In genomic region chr2:78059801-78060416, GRCm38 (mm10) we compare ENCODE assay signal across 10 mouse cellular contexts.
A peak's percentile ranks its signal among the peaks of the same experiment; 100 is the strongest.
DNase-seq lines count a peak whose midpoint lies in the region; ATAC-seq and TF ChIP-seq lines count a peak whose summit lies in the region.
"Had no signal": no experiment of that assay in that cellular context is flagged by ENCODE, and none has a peak within 500 bp of the region (broad histone marks: within the 10 kb centered on the region; RNA-seq: fewer than 3 reads in every experiment).

No protein-coding gene starts in this region.

- ATAC-seq in kidney, postnatal 0 days (replicated peaks; ENCODE audit: low FRiP score, low read depth), result no peak
- ATAC-seq in kidney, embryonic 16.5 days (ENCODE audit: low FRiP score, low TSS enrichment), result no peak
- peak; percentile 73 for ATAC-seq in granulocyte monocyte progenitor cell, adult 5-6 weeks (replicated peaks; ENCODE audit: poor library complexity, severe bottlenecking)
- peak; percentile 41 for ATAC-seq in lung, postnatal 0 days
- peak; percentile 82 for ATAC-seq in stomach, postnatal 0 days (ENCODE audit: low FRiP score, low TSS enrichment)

- no peak for TF ChIP-seq CTCF in kidney, postnatal 0 days (IDR thresholded peaks at IDR 0.05; ENCODE audit: low read depth)
- no peak for TF ChIP-seq CTCF in lung, postnatal 0 days (IDR thresholded peaks at IDR 0.05)
- no peak for TF ChIP-seq CTCF in stomach, postnatal 0 days (IDR thresholded peaks at IDR 0.05; ENCODE audit: low read depth)

- DNase-seq in kidney, postnatal 0 days (ENCODE audit: low spot score), result peak; percentile 44
- peak; percentile 71 for DNase-seq in lung, postnatal 0 days (ENCODE audit: low spot score)
- peak; percentile 20 for DNase-seq in stomach, postnatal 0 days (ENCODE audit: low spot score)
- DNase-seq in limb, embryonic 10.5 days (ENCODE audit: low spot score), result no peak
- no peak for DNase-seq in spleen, adult 18-20 months
- DNase-seq: heart, postnatal 36 days; kidney, postnatal 25 days had no signal

- no peak overlapping the region for H3K9ac ChIP-seq in kidney, postnatal 0 days (ENCODE audit: low read depth, low read length)
- no peak overlapping the region for H3K9ac ChIP-seq in kidney, embryonic 16.5 days (replicated peaks; ENCODE audit: low read length)
- H3K9ac ChIP-seq in lung, postnatal 0 days (replicated peaks; ENCODE audit: low read depth), result no peak overlapping the region
- no peak overlapping the region for H3K9ac ChIP-seq in stomach, postnatal 0 days (ENCODE audit: low read length)
- H3K9ac ChIP-seq: midbrain, embryonic 12.5 days had no signal

- peak overlapping the region; percentile 12; the same call in 1 of the 2 replicates for H3K4me2 ChIP-seq in kidney, postnatal 0 days (ENCODE audit: low read length)
- no peak overlapping the region; the same call in 1 of the 2 replicates for H3K4me2 ChIP-seq in kidney, embryonic 16.5 days (replicated peaks; ENCODE audit: low read depth, low read length)
- H3K4me2 ChIP-seq in lung, postnatal 0 days (replicated peaks; ENCODE audit: low read depth, low read length), result peak overlapping the region; percentile 44
- H3K4me2 ChIP-seq in stomach, postnatal 0 days (replicated peaks; ENCODE audit: low read depth), result peak overlapping the region; percentile 40; the same call in 1 of the 2 replicates
- H3K4me2 ChIP-seq: midbrain, embryonic 12.5 days had no signal

- WGBS in kidney, postnatal 0 days, result 49% methylated on average over 10 of the region's 10 CpGs
- 54% methylated on average over 10 of the region's 10 CpGs for WGBS in kidney, embryonic 16.5 days
- 26% methylated on average over 10 of the region's 10 CpGs for WGBS in lung, postnatal 0 days
- WGBS in stomach, postnatal 0 days, result 28% methylated on average over 10 of the region's 10 CpGs
- 77% methylated on average over 10 of the region's 10 CpGs for WGBS in limb, embryonic 10.5 days

- H3K27ac ChIP-seq in kidney, postnatal 0 days, result no peak overlapping the region
- H3K27ac ChIP-seq in kidney, embryonic 16.5 days (ENCODE audit: low read length), result no peak overlapping the region
- 0 out of 2 replicates have a peak overlapping the region, but pooled peaks have one; percentile 2 for H3K27ac ChIP-seq in lung, postnatal 0 days (ENCODE audit: low read length)
- H3K27ac ChIP-seq in stomach, postnatal 0 days (replicated peaks), result peak overlapping the region; percentile 30
- no peak overlapping the region for H3K27ac ChIP-seq in limb, embryonic 10.5 days
- H3K27ac ChIP-seq: midbrain, embryonic 12.5 days had no signal

- no peak overlapping the region for H3K4me3 ChIP-seq in kidney, postnatal 0 days (replicated peaks; ENCODE audit: low read depth, low read length)
- no peak overlapping the region for H3K4me3 ChIP-seq in kidney, embryonic 16.5 days (ENCODE audit: low read length)
- H3K4me3 ChIP-seq in lung, postnatal 0 days (ENCODE audit: low read depth, low read length), result 0 out of 2 replicates have a peak overlapping the region, but pooled peaks have one; percentile 12
- H3K4me3 ChIP-seq in stomach, postnatal 0 days (ENCODE audit: low read depth, low read length), result no peak overlapping the region
- H3K4me3 ChIP-seq in limb, embryonic 10.5 days, result no peak overlapping the region
- H3K4me3 ChIP-seq: midbrain, embryonic 12.5 days had no signal

- no peaks in the 10 kb centered on the region for H3K27me3 ChIP-seq in kidney, postnatal 0 days (ENCODE audit: insufficient read depth, low read length)
- H3K27me3 ChIP-seq in kidney, embryonic 16.5 days (ENCODE audit: insufficient read depth, low read length), result no peaks in the 10 kb centered on the region
- no peaks in the 10 kb centered on the region for H3K27me3 ChIP-seq in lung, postnatal 0 days (replicated peaks; ENCODE audit: insufficient read depth, low read length)
- no peaks in the 10 kb centered on the region for H3K27me3 ChIP-seq in stomach, postnatal 0 days (ENCODE audit: control insufficient read depth, insufficient read depth, low read length)
- H3K27me3 ChIP-seq in limb, embryonic 10.5 days (ENCODE audit: low read depth, poor library complexity, severe bottlenecking), result peaks cover 7% of the 10 kb centered on the region; the same call in 1 of the 2 replicates

- H3K4me1 ChIP-seq in kidney, postnatal 0 days (replicated peaks; ENCODE audit: insufficient read depth, low read length), result no peaks in the 10 kb centered on the region
- H3K4me1 ChIP-seq in kidney, embryonic 16.5 days (ENCODE audit: insufficient read depth, low read length), result peaks cover 11% of the 10 kb centered on the region; the same call in 1 of the 2 replicates
- H3K4me1 ChIP-seq in lung, postnatal 0 days (ENCODE audit: insufficient read depth, low read depth, low read length), result no peaks in the 10 kb centered on the region
- no peaks in the 10 kb centered on the region for H3K4me1 ChIP-seq in stomach, postnatal 0 days (replicated peaks; ENCODE audit: control insufficient read depth, insufficient read depth)
- peaks cover 9% of the 10 kb centered on the region; the same call in 1 of the 2 replicates for H3K4me1 ChIP-seq in limb, embryonic 10.5 days
- H3K4me1 ChIP-seq: midbrain, embryonic 12.5 days had no signal

- peak; percentile 24; the same call in 1 of the 2 replicates for TF ChIP-seq EP300 in lung, postnatal 0 days (IDR thresholded peaks at IDR 0.05)
- no peak for TF ChIP-seq EP300 in stomach, postnatal 0 days (optimal IDR thresholded peaks at IDR 0.05)

- no peaks in the 10 kb centered on the region for H3K36me3 ChIP-seq in kidney, postnatal 0 days (ENCODE audit: insufficient read depth, low read length)
- H3K36me3 ChIP-seq in kidney, embryonic 16.5 days (ENCODE audit: insufficient read depth, low read length), result no peaks in the 10 kb centered on the region
- no peaks in the 10 kb centered on the region for H3K36me3 ChIP-seq in lung, postnatal 0 days (ENCODE audit: insufficient read depth, low read length)
- H3K36me3 ChIP-seq in stomach, postnatal 0 days (ENCODE audit: control insufficient read depth, insufficient read depth, low read length), result no peaks in the 10 kb centered on the region
- H3K36me3 ChIP-seq in limb, embryonic 10.5 days, result no peaks in the 10 kb centered on the region
- H3K36me3 ChIP-seq: midbrain, embryonic 12.5 days had no signal

- no peaks in the 10 kb centered on the region for H3K9me3 ChIP-seq in kidney, postnatal 0 days (replicated peaks; ENCODE audit: low read length)
- no peaks in the 10 kb centered on the region for H3K9me3 ChIP-seq in kidney, embryonic 16.5 days (ENCODE audit: low read length)
- H3K9me3 ChIP-seq in lung, postnatal 0 days (ENCODE audit: low read length), result no peaks in the 10 kb centered on the region
- no peaks in the 10 kb centered on the region for H3K9me3 ChIP-seq in stomach, postnatal 0 days (ENCODE audit: control insufficient read depth, low read length)
- H3K9me3 ChIP-seq in limb, embryonic 10.5 days (replicated peaks), result no peaks in the 10 kb centered on the region
- H3K9me3 ChIP-seq: midbrain, embryonic 12.5 days had no signal

Comparison
In these comparisons a context has a peak if more than half of its experiments do, and no peak if none do; other contexts are left out.
1. ATAC-seq: peak in granulocyte monocyte progenitor cell, adult 5-6 weeks (single experiment), lung, postnatal 0 days (single experiment) and stomach, postnatal 0 days (single experiment); none in kidney, postnatal 0 days (single experiment) and kidney, embryonic 16.5 days (single experiment).
2. DNase-seq: peak in kidney, postnatal 0 days (single experiment), lung, postnatal 0 days (single experiment) and stomach, postnatal 0 days (single experiment); none in limb, embryonic 10.5 days (single experiment) and spleen, adult 18-20 months (0 of 2).
3. H3K27ac ChIP-seq: peak in lung, postnatal 0 days (single experiment) and stomach, postnatal 0 days (single experiment); none in kidney, postnatal 0 days (single experiment), kidney, embryonic 16.5 days (single experiment) and limb, embryonic 10.5 days (single experiment).